ENCODE assay signal across 24 mouse cellular contexts in the genomic region with DNA sequence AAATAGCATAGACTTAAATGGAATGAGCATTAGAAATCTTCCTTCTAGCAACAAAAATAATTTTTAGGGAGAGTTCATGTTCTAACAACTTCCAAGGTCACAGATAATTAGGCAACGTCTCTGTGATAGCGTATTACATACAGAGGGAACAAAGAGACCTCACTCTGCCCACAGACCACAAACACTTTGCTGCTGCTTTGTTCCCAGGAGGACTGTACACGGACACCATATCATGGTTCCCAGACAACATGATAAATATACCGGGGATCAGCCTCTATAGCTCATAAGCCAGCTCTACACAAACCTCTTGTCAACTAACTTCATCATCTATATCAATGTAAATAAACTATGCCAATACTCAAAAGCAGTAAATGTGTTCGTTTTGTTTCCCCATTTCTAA. TPM values are rescaled to one million over a fixed set of nuclear protein-coding genes. Genes with fewer than 3 reads are reported as not detected.
A peak's percentile ranks its signal among the peaks of the same experiment; 100 is the strongest.
DNase-seq lines count a peak whose midpoint lies in the region; ATAC-seq and TF ChIP-seq lines count a peak whose summit lies in the region.
"Had no signal": no experiment of that assay in that cellular context is flagged by ENCODE, and none has a peak within 500 bp of the region (broad histone marks: within the 10 kb centered on the region; RNA-seq: fewer than 3 reads in every experiment).

No protein-coding gene starts in this region.

- TF ChIP-seq POLR2A in cerebellum, adult 2 months (IDR thresholded peaks at IDR 0.05; ENCODE audit: borderline replicate concordance, insufficient read depth, low read length) = no peak

- H3K4me1 ChIP-seq in cerebellum, adult 2 months (ENCODE audit: control insufficient read depth, insufficient read depth, low read length) = peaks cover 6% of the 10 kb centered on the region; the same call in 1 of the 2 replicates

- no peak overlapping the region for H3K27ac ChIP-seq in cerebellum, adult 2 months (ENCODE audit: insufficient read depth, low read length)
- H3K27ac ChIP-seq: embryonic facial prominence, embryonic 10.5 days; forebrain, embryonic 13.5 days; heart, embryonic 10.5 days; hindbrain, embryonic 12.5 days had no signal

- TF ChIP-seq CTCF in cerebellum, adult 2 months (IDR thresholded peaks at IDR 0.05; ENCODE audit: borderline replicate concordance, insufficient read depth, low read depth, low read length) = no peak

- peak; percentile 32 for DNase-seq in testis, postnatal 14 days (ENCODE audit: low spot score)
- no peak for DNase-seq in testis, postnatal 10 days (ENCODE audit: low spot score)
- peak; percentile 15 for DNase-seq in T-cell, adult 2 months (ENCODE audit: low spot score)
- no peak for DNase-seq in cerebellum, adult 2 months
- DNase-seq in cerebellum, postnatal 36 days = no peak
- DNase-seq: adrenal gland, adult 2 months; adrenal gland, postnatal 25 days; B cell, adult 2 months; cerebellum, adult 8-10 months; cerebellum, postnatal 14 days; forebrain, postnatal 0 days; gastrocnemius, postnatal 36 days; heart, adult 18-20 months; heart, postnatal 10 days; heart, postnatal 4 days had no signal

- peak; percentile 80 for ATAC-seq in megakaryocyte progenitor cell, adult 5-6 weeks (replicated peaks; ENCODE audit: poor library complexity)
- ATAC-seq: CD4-positive, CD25-positive, alpha-beta regulatory T cell, adult 4 months; forebrain, embryonic 13.5 days; forebrain, postnatal 0 days; hindbrain, embryonic 16.5 days; inflammation-experienced regulatory T-cells, adult 6 months; Patski had no signal

- no peak overlapping the region for H3K4me3 ChIP-seq in cerebellum, adult 2 months (replicated peaks; ENCODE audit: insufficient read depth, low read depth, low read length)
- H3K4me3 ChIP-seq: embryonic facial prominence, embryonic 10.5 days; forebrain, embryonic 13.5 days; heart, embryonic 10.5 days; hindbrain, embryonic 12.5 days had no signal

- WGBS in cerebellum, adult 2 months = 80% methylated on average over 5 of the region's 5 CpGs

- no peaks in the 10 kb centered on the region for H3K27me3 ChIP-seq in cerebellum, adult 2 months (ENCODE audit: control insufficient read depth, insufficient read depth, low read length)
- H3K27me3 ChIP-seq: forebrain, embryonic 13.5 days; hindbrain, embryonic 12.5 days; Patski had no signal

RNA-seq across cellular contexts. Expression of a gene that starts 18.1 kb away (rescaled TPM):
- 56.8 and 61.7 TPM in 2 replicates for total RNA-seq in megakaryocyte progenitor cell, adult 5-6 weeks (2015)
- total RNA-seq in megakaryocyte progenitor cell, adult 5-6 weeks (2017) = 27.2 and 37.2 TPM in 2 replicates
- polyA plus RNA-seq in cerebellum, adult 2 months (2012; rRNA removed) = 122 and 130 TPM in 2 replicates

RNA-seq across cellular contexts. Expression of a gene that starts 37.0 kb away (rescaled TPM):
- 5.8 and 9.9 TPM in 2 replicates for total RNA-seq in megakaryocyte progenitor cell, adult 5-6 weeks (2015)
- total RNA-seq in megakaryocyte progenitor cell, adult 5-6 weeks (2017) = 17.5 and 24.8 TPM in 2 replicates
- 9.5 and 10.9 TPM in 2 replicates for polyA plus RNA-seq in cerebellum, adult 2 months (2012; rRNA removed)

Comparison
In these comparisons a context has a peak if more than half of its experiments do, and no peak if none do; other contexts are left out.
1. DNase-seq: peak in testis, postnatal 14 days (single experiment) and T-cell, adult 2 months (single experiment); none in testis, postnatal 10 days (single experiment), cerebellum, adult 2 months (0 of 2) and cerebellum, postnatal 36 days (0 of 2).